In genomic region chr4:143382163-143382562, GRCm38 (mm10) we compare ENCODE assay signal across 28 mouse cellular contexts. TPM values are rescaled to one million over a fixed set of nuclear protein-coding genes. Genes with fewer than 3 reads are reported as not detected.
DNase-seq lines count a peak whose midpoint lies in the region; ATAC-seq and TF ChIP-seq lines count a peak whose summit lies in the region.
"Had no signal": no experiment of that assay in that cellular context is flagged by ENCODE, and none has a peak within 500 bp of the region (broad histone marks: within the 10 kb centered on the region; RNA-seq: fewer than 3 reads in every experiment).

No protein-coding gene starts in this region.

- H3K4me1 ChIP-seq in kidney, embryonic 16.5 days (ENCODE audit: insufficient read depth, low read length): no peaks in the 10 kb centered on the region
- H3K4me1 ChIP-seq in lung, postnatal 0 days (ENCODE audit: insufficient read depth, low read depth, low read length): no peaks in the 10 kb centered on the region
- H3K4me1 ChIP-seq: limb, embryonic 15.5 days had no signal

- no peaks in the 10 kb centered on the region for H3K9me3 ChIP-seq in kidney, embryonic 16.5 days (ENCODE audit: low read length)
- no peaks in the 10 kb centered on the region for H3K9me3 ChIP-seq in lung, postnatal 0 days (ENCODE audit: low read length)
- H3K9me3 ChIP-seq: heart, embryonic 15.5 days; hindbrain, embryonic 15.5 days; limb, embryonic 15.5 days had no signal

- H3K27me3 ChIP-seq in kidney, embryonic 16.5 days (ENCODE audit: insufficient read depth, low read length): peaks cover 7% of the 10 kb centered on the region; the same call in 1 of the 2 replicates
- H3K27me3 ChIP-seq in lung, postnatal 0 days (replicated peaks; ENCODE audit: insufficient read depth, low read length): no peaks in the 10 kb centered on the region
- H3K27me3 ChIP-seq: hindbrain, embryonic 15.5 days had no signal

- no peaks in the 10 kb centered on the region for H3K36me3 ChIP-seq in kidney, embryonic 16.5 days (ENCODE audit: insufficient read depth, low read length)
- no peaks in the 10 kb centered on the region for H3K36me3 ChIP-seq in lung, postnatal 0 days (ENCODE audit: insufficient read depth, low read length)
- H3K36me3 ChIP-seq: heart, embryonic 15.5 days; hindbrain, embryonic 15.5 days; limb, embryonic 15.5 days had no signal

- no peak overlapping the region for H3K9ac ChIP-seq in kidney, embryonic 16.5 days (replicated peaks; ENCODE audit: low read length)
- no peak overlapping the region for H3K9ac ChIP-seq in lung, postnatal 0 days (replicated peaks; ENCODE audit: low read depth)
- H3K9ac ChIP-seq: heart, embryonic 15.5 days; hindbrain, embryonic 15.5 days; limb, embryonic 15.5 days; liver, embryonic 14.5 days; lung, embryonic 14.5 days had no signal

- H3K4me2 ChIP-seq in kidney, embryonic 16.5 days (replicated peaks; ENCODE audit: low read depth, low read length): no peak overlapping the region
- H3K4me2 ChIP-seq in lung, postnatal 0 days (replicated peaks; ENCODE audit: low read depth, low read length): no peak overlapping the region
- H3K4me2 ChIP-seq: heart, embryonic 15.5 days; hindbrain, embryonic 15.5 days; limb, embryonic 15.5 days; lung, embryonic 14.5 days had no signal

- no peak for DNase-seq in cerebellum, postnatal 4 days (ENCODE audit: low spot score in 2 of 2)
- DNase-seq in left cerebral cortex, postnatal 4 days: peak; percentile 39
- DNase-seq in left cerebral cortex, postnatal 25 days (ENCODE audit: low spot score in 2 of 2): no peak
- DNase-seq in brain, embryonic 14.5 days (ENCODE audit: low read depth): peak; percentile 39
- peak; percentile 57 for DNase-seq in cerebellum, adult 9-11 months
- DNase-seq in lung, postnatal 0 days (ENCODE audit: low spot score): no peak
- DNase-seq: adrenal gland, postnatal 10 days; gastrocnemius, adult 2 months; heart, postnatal 36 days; kidney, postnatal 4 days; layer of hippocampus, adult 9-11 months; lung, embryonic 14.5 days; lung, postnatal 4 days; thymus, postnatal 14 days had no signal

- H3K27ac ChIP-seq in kidney, embryonic 16.5 days (ENCODE audit: low read length): no peak overlapping the region
- no peak overlapping the region for H3K27ac ChIP-seq in lung, postnatal 0 days (ENCODE audit: low read length)
- H3K27ac ChIP-seq: gastrocnemius, adult 2 months; heart, embryonic 15.5 days; hindbrain, embryonic 15.5 days; limb, embryonic 15.5 days; liver, embryonic 14.5 days had no signal

- ATAC-seq in cerebellum, adult (ENCODE audit: insufficient number of reproducible peaks, low FRiP score, low TSS enrichment): peak; percentile 52; the same call in 1 of the 2 replicates
- no peak for ATAC-seq in kidney, embryonic 16.5 days (ENCODE audit: low FRiP score, low TSS enrichment)
- no peak for ATAC-seq in lung, postnatal 0 days
- ATAC-seq: intestine, embryonic 16.5 days had no signal

- no peak for TF ChIP-seq CTCF in brain, embryonic 14.5 days (IDR thresholded peaks at IDR 0.05; ENCODE audit: borderline replicate concordance, extremely low read depth, insufficient read depth, insufficient read length)
- no peak for TF ChIP-seq CTCF in lung, postnatal 0 days (IDR thresholded peaks at IDR 0.05)

- no peak for TF ChIP-seq POLR2A in brain, embryonic 14.5 days (IDR thresholded peaks at IDR 0.05; ENCODE audit: borderline replicate concordance, extremely low read depth, insufficient read depth, insufficient read length, poor library complexity, severe bottlenecking)

- H3K4me3 ChIP-seq in kidney, embryonic 16.5 days (ENCODE audit: low read length): no peak overlapping the region
- H3K4me3 ChIP-seq in lung, postnatal 0 days (ENCODE audit: low read depth, low read length): no peak overlapping the region
- H3K4me3 ChIP-seq: gastrocnemius, adult 2 months; heart, embryonic 15.5 days; hindbrain, embryonic 15.5 days; limb, embryonic 15.5 days had no signal

- WGBS in kidney, embryonic 16.5 days: 80% methylated on average over 3 of the region's 3 CpGs
- WGBS in lung, postnatal 0 days: 70% methylated on average over 3 of the region's 3 CpGs

- TF ChIP-seq EP300 in lung, postnatal 0 days (IDR thresholded peaks at IDR 0.05): no peak

- intact Hi-C loops in left cerebral cortex, postnatal 4 days (cut with DNase I): loop anchor here (10.0 kb wide), 1 partner anchor 127 kb away; no protein-coding TSS in a partner anchor
- intact Hi-C loops in left cerebral cortex, postnatal 25 days (cut with DNase I): loop anchor here (5.0 kb wide), 2 partner anchors 125 to 355 kb away; no protein-coding TSS in a partner anchor

RNA-seq across cellular contexts. Expression of gene Pramel1, which starts 12.1 kb away (rescaled TPM):
- not detected for total RNA-seq in left cerebral cortex, postnatal 4 days (2021)
- not detected for total RNA-seq in left cerebral cortex, postnatal 25 days (2021)
- polyA plus RNA-seq in brain, embryonic 14.5 days (2012; rRNA removed): not detected in 2 replicates
- polyA plus RNA-seq in kidney, embryonic 16.5 days (2015; fragmentation: Nextera tagmentation; extraction: Ambion mirVana): not detected in 2 replicates
- not detected in 2 replicates for polyA plus RNA-seq in lung, postnatal 0 days (2015; fragmentation: Nextera tagmentation; extraction: Ambion mirVana)
- total RNA-seq: adrenal gland, postnatal 10 days; gastrocnemius, adult 2 months; heart, postnatal 36 days; left cerebral cortex, adult 18-20 months; left cerebral cortex, postnatal 36 days; megakaryocyte-erythroid progenitor cell, adult 5-6 weeks had no signal
- polyA plus RNA-seq: embryonic facial prominence, embryonic 14.5 days; heart, embryonic 15.5 days; hindbrain, embryonic 15.5 days; intestine, embryonic 16.5 days; kidney, embryonic 14.5 days; limb, embryonic 15.5 days; liver, embryonic 14.5 days; lung, embryonic 14.5 days; neural tube, embryonic 11.5 days; spleen, adult 2 months had no signal

RNA-seq across cellular contexts. Expression of gene Pramef8, which starts 30.1 kb away (rescaled TPM):
- 10 to 100 TPM; 16.0 to 18.5 TPM for total RNA-seq in left cerebral cortex, postnatal 4 days (2021)
- 10 to 100 TPM; 11.7 to 12.6 TPM for total RNA-seq in left cerebral cortex, postnatal 25 days (2021)
- polyA plus RNA-seq in brain, embryonic 14.5 days (2012; rRNA removed): 12.1 and 14.7 TPM in 2 replicates
- 21.5 and 23.4 TPM in 2 replicates for polyA plus RNA-seq in kidney, embryonic 16.5 days (2015; fragmentation: Nextera tagmentation; extraction: Ambion mirVana)
- 9.2 and 10.2 TPM in 2 replicates for polyA plus RNA-seq in lung, postnatal 0 days (2015; fragmentation: Nextera tagmentation; extraction: Ambion mirVana)

RNA-seq across cellular contexts. Expression of gene Lrrc38, which starts 32.6 kb away (rescaled TPM):
- total RNA-seq in left cerebral cortex, postnatal 4 days (2021): under 1 TPM in 1 of 2 experiments, not detected in 1; 0.14 TPM
- 1 to 10 TPM; 1.9 to 2.3 TPM for total RNA-seq in left cerebral cortex, postnatal 25 days (2021)
- 0.23 TPM in 2 replicates for polyA plus RNA-seq in brain, embryonic 14.5 days (2012; rRNA removed)
- polyA plus RNA-seq in kidney, embryonic 16.5 days (2015; fragmentation: Nextera tagmentation; extraction: Ambion mirVana): 0.06 and 0.12 TPM in 2 replicates
- polyA plus RNA-seq in lung, postnatal 0 days (2015; fragmentation: Nextera tagmentation; extraction: Ambion mirVana): not detected in 2 replicates
- total RNA-seq: megakaryocyte-erythroid progenitor cell, adult 5-6 weeks had no signal
- polyA plus RNA-seq: intestine, embryonic 16.5 days; kidney, embryonic 14.5 days; liver, embryonic 14.5 days; lung, embryonic 14.5 days; spleen, adult 2 months had no signal

Comparison
In these comparisons a context has a peak if more than half of its experiments do, and no peak if none do; other contexts are left out.
1. DNase-seq: peak in left cerebral cortex, postnatal 4 days (single experiment), brain, embryonic 14.5 days (single experiment) and cerebellum, adult 9-11 months (single experiment); none in cerebellum, postnatal 4 days (0 of 2), left cerebral cortex, postnatal 25 days (0 of 2) and lung, postnatal 0 days (single experiment).